Mouse (Mus musculus) lung, embryonic 16.5 days (tissue): Measurements from ENCODE around the gene Gm10428. TPM values are rescaled to one million over a fixed set of nuclear protein-coding genes. Genes with fewer than 3 reads are reported as not detected.
A peak's percentile ranks its signal among the peaks of the same experiment; 100 is the strongest.
"Not testable (repeated sequence)": the region's sequence is repeated elsewhere in the genome, so short reads cannot be mapped to it uniquely, and the experiment has no call there.

ENCODE experiments used
- ATAC-seq: fragments of 200-750 bp; cut with Nextera tagmentation; 2 replicates; pipeline ENCODE4 v1.8.0; 2017; ENCODE audit warnings: low read depth, mild to moderate bottlenecking, moderate library complexity
- H3K27ac ChIP-seq: fragments of 300-500 bp; sonication (generic); 2 replicates; pipeline ENCODE4 v1.5.1; 2014; ENCODE audit warnings: mild to moderate bottlenecking, control low read depth, low read length
- H3K27me3 ChIP-seq: fragments of 300-500 bp; sonication (generic); 2 replicates; pipeline ENCODE4 v1.6.1; 2014; ENCODE audit warnings: low read depth, low read length, mixed read lengths; ENCODE audit not compliant: control insufficient read depth, insufficient read depth
- H3K36me3 ChIP-seq: fragments of 300-500 bp; sonication (generic); 2 replicates; pipeline ENCODE4 v1.6.1; 2014; ENCODE audit warnings: low read length; ENCODE audit not compliant: control insufficient read depth, insufficient read depth
- H3K4me1 ChIP-seq: fragments of 300-500 bp; sonication (generic); replicated peaks from 2 replicates; pipeline ENCODE4 v1.6.1; 2014; ENCODE audit warnings: low read length, mixed read lengths; ENCODE audit not compliant: control insufficient read depth, insufficient read depth
- H3K4me2 ChIP-seq: fragments of 300-500 bp; sonication (generic); 2 replicates; pipeline ENCODE4 v1.6.1; 2014; ENCODE audit warnings: low read depth, low read length, control low read depth
- H3K4me3 ChIP-seq: fragments of 300-500 bp; sonication (generic); 2 replicates; pipeline ENCODE4 v1.5.1; 2014; ENCODE audit warnings: mild to moderate bottlenecking, low read length, control low read depth
- H3K9ac ChIP-seq: fragments of 300-500 bp; sonication (generic); 2 replicates; pipeline ENCODE4 v1.6.1; 2014; ENCODE audit warnings: low read length, control low read depth
- H3K9me3 ChIP-seq: fragments of 300-500 bp; sonication (generic); 2 replicates; pipeline ENCODE4 v1.6.1; 2016; ENCODE audit warnings: low read length; ENCODE audit not compliant: control insufficient read depth
- WGBS: fragments of 180-500 bp; shearing (Covaris S2); extraction: QIAGEN DNeasy Blood & Tissue Kit; methylation state at CpG from one replicate; pipeline ENCODE4 v1.1.7; 2014; 5-methylcytosine and 5-hydroxymethylcytosine counted together
- polyA plus RNA-seq: library from polyadenylated mRNA; unstranded; fragments of >200 nt; fragmentation: Nextera tagmentation; extraction: Ambion mirVana; gene quantifications from 2 replicates; pipeline ENCODE4 v1.2.1, GENCODE M21; 2015

Gm10428 gene
- polyA plus RNA-seq, 1 experiment from 2014 or later: not detected

GRCm38 (mm10) chr11:62742261-62742957 is 10.5 kb upstream of the Gm10428 start:
- Histone ChIP-seq H3K9me3 (no peaks in the 10 kb centered on the region), H3K27me3 (peaks cover 6% of the 10 kb centered on the region), H3K4me2 (no peak overlapping the region), H3K4me1 (peaks cover 11% of the 10 kb centered on the region), H3K4me3 (no peak overlapping the region), H3K27ac (no peak overlapping the region; the same call in 1 of the 2 replicates), H3K9ac (no peak overlapping the region), H3K36me3 (no peaks in the 10 kb centered on the region)
- 71% methylated on average over 10 of the region's 10 CpGs for WGBS
- ATAC-seq: no peak

GRCm38 (mm10) chr11:62744103-62744502 is 8.8 kb upstream of the Gm10428 start:
- peak; percentile 54; the same call in 1 of the 2 replicates for ATAC-seq
- Histone ChIP-seq H3K4me3 (no peak overlapping the region), H3K9ac (no peak overlapping the region), H3K27me3 (peaks cover 6% of the 10 kb centered on the region), H3K27ac (no peak overlapping the region), H3K36me3 (no peaks in the 10 kb centered on the region), H3K9me3 (no peaks in the 10 kb centered on the region), H3K4me2 (no peak overlapping the region), H3K4me1 (peaks cover 11% of the 10 kb centered on the region)
- 43% methylated on average over 5 of the region's 5 CpGs for WGBS

GRCm38 (mm10) chr11:62746001-62746533 is 6.8 kb upstream of the Gm10428 start:
- Histone ChIP-seq H3K4me1 (peaks cover 11% of the 10 kb centered on the region), H3K27me3 (peaks cover 6% of the 10 kb centered on the region), H3K4me3 (peak overlapping the region; percentile 45), H3K36me3 (no peaks in the 10 kb centered on the region), H3K4me2 (peak overlapping the region; percentile 76), H3K9ac (no peak overlapping the region), H3K9me3 (no peaks in the 10 kb centered on the region), H3K27ac (no peak overlapping the region)
- peak; percentile 77; the same call in 1 of the 2 replicates for ATAC-seq
- 3% methylated on average over 27 of the region's 27 CpGs for WGBS

- no peak for ATAC-seq
- Histone ChIP-seq H3K4me2 (no peak overlapping the region), H3K27me3 (peaks cover 6% of the 10 kb centered on the region), H3K9me3 (no peaks in the 10 kb centered on the region), H3K4me3 (no peak overlapping the region), H3K4me1 (peaks cover 11% of the 10 kb centered on the region), H3K36me3 (no peaks in the 10 kb centered on the region), H3K9ac (no peak overlapping the region), H3K27ac (no peak overlapping the region)
- WGBS: 66% methylated on average over 9 of the region's 9 CpGs
Observed at GRCm38 (mm10) chr11:62747227-62747626, 5.7 kb upstream of the Gm10428 start.

- Histone ChIP-seq H3K9me3 (no peaks in the 10 kb centered on the region), H3K4me2 (no peak overlapping the region), H3K4me3 (no peak overlapping the region), H3K27ac (no peak overlapping the region), H3K36me3 (no peaks in the 10 kb centered on the region), H3K27me3 (peaks cover 6% of the 10 kb centered on the region), H3K4me1 (peaks cover 11% of the 10 kb centered on the region), H3K9ac (no peak overlapping the region)
- WGBS: 71% methylated on average over 4 of the region's 4 CpGs
- ATAC-seq: no peak
Observed at GRCm38 (mm10) chr11:62748062-62748461, 4.8 kb upstream of the Gm10428 start.

- H3K4me2 ChIP-seq, H3K9ac ChIP-seq, ATAC-seq, H3K4me3 ChIP-seq, H3K27me3 ChIP-seq, H3K36me3 ChIP-seq, H3K27ac ChIP-seq, H3K9me3 ChIP-seq: not testable (repeated sequence)
- 81% methylated on average over 13 of the region's 13 CpGs for WGBS
- H3K4me1 ChIP-seq: peaks cover 11% of the 10 kb centered on the region
Observed at GRCm38 (mm10) chr11:62749445-62749844, 3.5 kb upstream of the Gm10428 start.

GRCm38 (mm10) chr11:62752191-62752590 is 709 bp upstream of the Gm10428 start:
- Histone ChIP-seq H3K4me2 (no peak overlapping the region), H3K27ac (no peak overlapping the region), H3K9ac (no peak overlapping the region), H3K4me3 (no peak overlapping the region), H3K9me3 (no peaks in the 10 kb centered on the region), H3K4me1 (no peaks in the 10 kb centered on the region), H3K27me3 (peaks cover 2% of the 10 kb centered on the region; the same call in 1 of the 2 replicates), H3K36me3 (no peaks in the 10 kb centered on the region)
- 45% methylated on average over 11 of the region's 11 CpGs for WGBS
- no peak for ATAC-seq

- Histone ChIP-seq H3K4me1 (no peaks in the 10 kb centered on the region), H3K27me3 (no peaks in the 10 kb centered on the region), H3K9me3 (no peaks in the 10 kb centered on the region), H3K27ac (no peak overlapping the region), H3K4me2 (peak overlapping the region; percentile 54), H3K36me3 (no peaks in the 10 kb centered on the region), H3K4me3 (peak overlapping the region; percentile 22), H3K9ac (0 out of 2 replicates have a peak overlapping the region, but pooled peaks have one; percentile 17)
- 6% methylated on average over 36 of the region's 36 CpGs for WGBS
- peak; percentile 100 for ATAC-seq
Observed at GRCm38 (mm10) chr11:62756456-62757142, 3.7 kb downstream of the Gm10428 start.

GRCm38 (mm10) chr11:62757143-62757507 is 4.2 kb downstream of the Gm10428 start:
- Histone ChIP-seq H3K27ac (no peak overlapping the region), H3K4me3 (peak overlapping the region; percentile 22), H3K36me3 (no peaks in the 10 kb centered on the region), H3K9me3 (no peaks in the 10 kb centered on the region), H3K9ac (peak overlapping the region; percentile 17; the same call in 1 of the 2 replicates), H3K4me1 (peaks cover 3% of the 10 kb centered on the region), H3K27me3 (no peaks in the 10 kb centered on the region), H3K4me2 (peak overlapping the region; percentile 54)
- ATAC-seq: no peak; the same call in 1 of the 2 replicates
- WGBS: 3% methylated on average over 7 of the region's 7 CpGs
